ENCODE assay signal across 8 mouse cellular contexts in genomic region chr1:191964773-191965481, GRCm38 (mm10). TPM values are rescaled to one million over a fixed set of nuclear protein-coding genes. Genes with fewer than 3 reads are reported as not detected.
DNase-seq lines count a peak whose midpoint lies in the region; ATAC-seq and TF ChIP-seq lines count a peak whose summit lies in the region.

No protein-coding gene starts in this region.

- H3K4me2 ChIP-seq in hindbrain, postnatal 0 days (ENCODE audit: low read depth, low read length): no peak overlapping the region

- H3K27me3 ChIP-seq in hindbrain, postnatal 0 days (ENCODE audit: insufficient read depth, low read length): no peaks in the 10 kb centered on the region

- TF ChIP-seq CTCF in hindbrain, postnatal 0 days (IDR thresholded peaks at IDR 0.05; ENCODE audit: low read depth): peak; percentile 92

- DNase-seq in NIH3T3 (ENCODE audit: low read depth): peak; percentile 95
- DNase-seq in cerebellum, adult 9-10 months: peak; percentile 76
- peak; percentile 49 to 73 for DNase-seq in frontal cortex, postnatal 14 days (ENCODE audit: low spot score in 2 of 2)
- DNase-seq in hindbrain, postnatal 0 days (ENCODE audit: low spot score): peak; percentile 93
- DNase-seq in left cerebral cortex, adult 18-20 months (ENCODE audit: low spot score in 2 of 2): peak; percentile 83
- peak; percentile 77 for DNase-seq in retina, postnatal 7 days (ENCODE audit: low read depth, low spot score)
- peak; percentile 83 for DNase-seq in urinary bladder, postnatal 14 days (ENCODE audit: low spot score)

- no peaks in the 10 kb centered on the region for H3K36me3 ChIP-seq in hindbrain, postnatal 0 days (ENCODE audit: insufficient read depth, low read length)
- no peaks in the 10 kb centered on the region for H3K36me3 ChIP-seq in macrophage (ENCODE audit: inconsistent target)

- H3K9ac ChIP-seq in hindbrain, postnatal 0 days (replicated peaks; ENCODE audit: low read length): no peak overlapping the region

- no peaks in the 10 kb centered on the region for H3K79me2 ChIP-seq in macrophage (ENCODE audit: inconsistent target)

- no peak overlapping the region for H3K27ac ChIP-seq in hindbrain, postnatal 0 days
- 0 out of 2 replicates have a peak overlapping the region, but pooled peaks have one; percentile 1 for H3K27ac ChIP-seq in macrophage

- no peaks in the 10 kb centered on the region for H3K4me1 ChIP-seq in hindbrain, postnatal 0 days (ENCODE audit: insufficient read depth, low read length)

- WGBS in hindbrain, postnatal 0 days: 17% methylated on average over 13 of the region's 13 CpGs
- WGBS in macrophage (ENCODE audit: missing documents): 17% methylated on average over 13 of the region's 13 CpGs

- peak; percentile 49; the same call in 1 of the 2 replicates for ATAC-seq in hindbrain, postnatal 0 days

- H3K4me3 ChIP-seq in hindbrain, postnatal 0 days (ENCODE audit: low read length): no peak overlapping the region
- H3K4me3 ChIP-seq in macrophage (ENCODE audit: inconsistent target): no peak overlapping the region

- H3K9me3 ChIP-seq in hindbrain, postnatal 0 days (ENCODE audit: low read length): no peaks in the 10 kb centered on the region

RNA-seq across cellular contexts. Expression of gene Rd3, which starts 12.2 kb away (rescaled TPM):
- total RNA-seq in hindbrain, postnatal 0 days (2014; rRNA removed): 1.8 and 2.2 TPM in 2 replicates
- polyA plus RNA-seq in hindbrain, postnatal 0 days (2015; fragmentation: Nextera tagmentation; extraction: Ambion mirVana): 2.6 and 3.0 TPM in 2 replicates
- total RNA-seq in left cerebral cortex, adult 18-20 months (2021): under 1 TPM; 0.14 to 0.37 TPM
- 1 to 10 TPM in 8 of 26 experiments, under 1 TPM in 9, not detected in 9; 0.44 to 2.5 (median 0.80) TPM for total RNA-seq in macrophage (2018; cell fraction: chromatin; rRNA removed)
- 1 to 10 TPM in 13 of 26 experiments, under 1 TPM in 13; 0.23 to 1.8 (median 0.79) TPM for total RNA-seq in macrophage (2018; cell fraction: cytosol; rRNA removed)
- 1 to 10 TPM in 7 of 26 experiments, under 1 TPM in 11, not detected in 8; 0.21 to 1.7 (median 0.83) TPM for total RNA-seq in macrophage (2018; cell fraction: nucleus; rRNA removed)
- polyA plus RNA-seq in macrophage (2018): 0.23 to 0.42 TPM (median 0.27 TPM) in 3 replicates

RNA-seq across cellular contexts. Expression of gene Slc30a1, which starts 58.4 kb away (rescaled TPM):
- total RNA-seq in hindbrain, postnatal 0 days (2014; rRNA removed): 22.1 and 27.7 TPM in 2 replicates
- 5.1 TPM in 2 replicates for polyA plus RNA-seq in hindbrain, postnatal 0 days (2015; fragmentation: Nextera tagmentation; extraction: Ambion mirVana)
- 10 to 100 TPM; 28.7 to 35.9 TPM for total RNA-seq in left cerebral cortex, adult 18-20 months (2021)
- 10 to 100 TPM in 12 of 26 experiments, 1 to 10 TPM in 14; 3.9 to 31.3 (median 9.4) TPM for total RNA-seq in macrophage (2018; cell fraction: chromatin; rRNA removed)
- 10 to 100 TPM; 18.0 to 86.1 (median 49.5) TPM for total RNA-seq in macrophage (2018; cell fraction: cytosol; rRNA removed)
- 10 to 100 TPM; 21.9 to 89.8 (median 47.1) TPM for total RNA-seq in macrophage (2018; cell fraction: nucleus; rRNA removed)
- 29.5 to 46.7 TPM (median 43.8 TPM) in 3 replicates for polyA plus RNA-seq in macrophage (2018)
